ENCODE assay signal across 16 mouse cellular contexts in genomic region chr8:8050778-8051177, GRCm38 (mm10).
DNase-seq lines count a peak whose midpoint lies in the region; ATAC-seq lines count a peak whose summit lies in the region.
"Had no signal": no experiment of that assay in that cellular context is flagged by ENCODE, and none has a peak within 500 bp of the region (broad histone marks: within the 10 kb centered on the region; RNA-seq: fewer than 3 reads in every experiment).

No protein-coding gene starts in this region.

- H3K4me2 ChIP-seq in hindbrain, embryonic 14.5 days (replicated peaks) = no peak overlapping the region
- H3K4me2 ChIP-seq in hindbrain, embryonic 11.5 days (replicated peaks; ENCODE audit: low read depth, low read length) = no peak overlapping the region
- no peak overlapping the region for H3K4me2 ChIP-seq in lung, embryonic 15.5 days
- H3K4me2 ChIP-seq in intestine, embryonic 15.5 days (replicated peaks) = no peak overlapping the region
- H3K4me2 ChIP-seq in stomach, embryonic 14.5 days (replicated peaks; ENCODE audit: low read depth, low read length) = no peak overlapping the region
- H3K4me2 ChIP-seq: forebrain, embryonic 13.5 days; liver, embryonic 12.5 days had no signal

- H3K4me3 ChIP-seq in hindbrain, embryonic 14.5 days (replicated peaks; ENCODE audit: low read length) = no peak overlapping the region
- no peak overlapping the region for H3K4me3 ChIP-seq in hindbrain, embryonic 11.5 days (ENCODE audit: low read depth, low read length)
- no peak overlapping the region for H3K4me3 ChIP-seq in lung, embryonic 15.5 days
- H3K4me3 ChIP-seq in intestine, embryonic 15.5 days (replicated peaks) = no peak overlapping the region
- no peak overlapping the region for H3K4me3 ChIP-seq in stomach, embryonic 14.5 days (ENCODE audit: low read depth, low read length)
- H3K4me3 ChIP-seq: forebrain, embryonic 13.5 days; liver, embryonic 12.5 days; midbrain, embryonic 10.5 days had no signal

- ATAC-seq in hindbrain, embryonic 14.5 days (ENCODE audit: low FRiP score) = no peak
- ATAC-seq in hindbrain, embryonic 11.5 days (ENCODE audit: low FRiP score) = no peak
- no peak for ATAC-seq in lung, embryonic 15.5 days (ENCODE audit: borderline replicate concordance, extremely low read depth, low FRiP score, low TSS enrichment)
- peak; percentile 82 for ATAC-seq in intestine, embryonic 15.5 days
- ATAC-seq in stomach, embryonic 14.5 days (ENCODE audit: insufficient number of reproducible peaks, insufficient read depth, low FRiP score, low read depth) = no peak
- ATAC-seq: forebrain, embryonic 13.5 days; liver, embryonic 12.5 days had no signal

- intact Hi-C loops in heart, postnatal 14 days (cut with DNase I) = no loop called here

- H3K9me3 ChIP-seq in hindbrain, embryonic 14.5 days (ENCODE audit: control insufficient read depth, low read length) = no peaks in the 10 kb centered on the region
- no peaks in the 10 kb centered on the region for H3K9me3 ChIP-seq in hindbrain, embryonic 11.5 days (ENCODE audit: control insufficient read depth, low read length)
- no peaks in the 10 kb centered on the region for H3K9me3 ChIP-seq in lung, embryonic 15.5 days
- H3K9me3 ChIP-seq in intestine, embryonic 15.5 days = no peaks in the 10 kb centered on the region
- no peaks in the 10 kb centered on the region for H3K9me3 ChIP-seq in stomach, embryonic 14.5 days (ENCODE audit: control insufficient read depth, low read depth, low read length)
- H3K9me3 ChIP-seq: forebrain, embryonic 13.5 days; liver, embryonic 12.5 days; midbrain, embryonic 10.5 days had no signal

- no peaks in the 10 kb centered on the region for H3K27me3 ChIP-seq in hindbrain, embryonic 14.5 days (ENCODE audit: control insufficient read depth, insufficient read depth, low read length)
- no peaks in the 10 kb centered on the region for H3K27me3 ChIP-seq in hindbrain, embryonic 11.5 days (ENCODE audit: control insufficient read depth, insufficient read depth, low read length)
- no peaks in the 10 kb centered on the region for H3K27me3 ChIP-seq in lung, embryonic 15.5 days
- H3K27me3 ChIP-seq in intestine, embryonic 15.5 days (replicated peaks) = no peaks in the 10 kb centered on the region
- no peaks in the 10 kb centered on the region for H3K27me3 ChIP-seq in stomach, embryonic 14.5 days (ENCODE audit: control insufficient read depth, insufficient read depth, low read length)
- H3K27me3 ChIP-seq: forebrain, embryonic 13.5 days; liver, embryonic 12.5 days; Patski had no signal

- peak; percentile 23 for DNase-seq in hindbrain, embryonic 14.5 days (ENCODE audit: low spot score)
- no peak for DNase-seq in hindbrain, embryonic 11.5 days (ENCODE audit: low spot score)
- no peak for DNase-seq in lung, postnatal 10 days
- no peak for DNase-seq in adrenal gland, adult 18-20 months (ENCODE audit: low spot score in 2 of 2)
- no peak for DNase-seq in heart, postnatal 14 days
- DNase-seq: cerebellum, adult 9-11 months; heart, adult 18-20 months; kidney, adult 11 months; right cerebral cortex, postnatal 25 days had no signal

- no peaks in the 10 kb centered on the region for H3K36me3 ChIP-seq in hindbrain, embryonic 14.5 days (replicated peaks; ENCODE audit: control insufficient read depth, insufficient read depth)
- no peaks in the 10 kb centered on the region for H3K36me3 ChIP-seq in hindbrain, embryonic 11.5 days (ENCODE audit: control insufficient read depth, insufficient read depth, low read length)
- H3K36me3 ChIP-seq in lung, embryonic 15.5 days = no peaks in the 10 kb centered on the region
- H3K36me3 ChIP-seq in intestine, embryonic 15.5 days = no peaks in the 10 kb centered on the region
- H3K36me3 ChIP-seq in stomach, embryonic 14.5 days (ENCODE audit: control insufficient read depth, insufficient read depth, low read length) = no peaks in the 10 kb centered on the region
- H3K36me3 ChIP-seq: liver, embryonic 12.5 days; midbrain, embryonic 10.5 days had no signal

- H3K27ac ChIP-seq in hindbrain, embryonic 14.5 days = no peak overlapping the region
- H3K27ac ChIP-seq in hindbrain, embryonic 11.5 days (ENCODE audit: low read depth, low read length) = no peak overlapping the region
- H3K27ac ChIP-seq in lung, embryonic 15.5 days = peak overlapping the region; percentile 59
- H3K27ac ChIP-seq in intestine, embryonic 15.5 days = peak overlapping the region; percentile 62
- H3K27ac ChIP-seq in stomach, embryonic 14.5 days (ENCODE audit: low read length) = peak overlapping the region; percentile 10; the same call in 1 of the 2 replicates
- H3K27ac ChIP-seq: forebrain, embryonic 13.5 days; liver, embryonic 12.5 days; midbrain, embryonic 10.5 days had no signal

- H3K9ac ChIP-seq in hindbrain, embryonic 14.5 days = no peak overlapping the region
- no peak overlapping the region for H3K9ac ChIP-seq in hindbrain, embryonic 11.5 days (ENCODE audit: low read depth, low read length)
- no peak overlapping the region for H3K9ac ChIP-seq in lung, embryonic 15.5 days
- H3K9ac ChIP-seq in intestine, embryonic 15.5 days = no peak overlapping the region
- no peak overlapping the region for H3K9ac ChIP-seq in stomach, embryonic 14.5 days (replicated peaks; ENCODE audit: low read depth, low read length)
- H3K9ac ChIP-seq: forebrain, embryonic 13.5 days; liver, embryonic 12.5 days had no signal

- 61% methylated on average over 3 of the region's 3 CpGs for WGBS in hindbrain, embryonic 14.5 days
- 69% methylated on average over 3 of the region's 3 CpGs for WGBS in hindbrain, embryonic 11.5 days
- WGBS in lung, embryonic 15.5 days = 61% methylated on average over 3 of the region's 3 CpGs
- 46% methylated on average over 3 of the region's 3 CpGs for WGBS in intestine, embryonic 15.5 days
- WGBS in stomach, embryonic 14.5 days = 42% methylated on average over 3 of the region's 3 CpGs

- H3K4me1 ChIP-seq in hindbrain, embryonic 14.5 days (replicated peaks; ENCODE audit: control insufficient read depth, insufficient read depth, low read length) = no peaks in the 10 kb centered on the region
- H3K4me1 ChIP-seq in hindbrain, embryonic 11.5 days (replicated peaks; ENCODE audit: control insufficient read depth, insufficient read depth, low read length) = no peaks in the 10 kb centered on the region
- 0 out of 2 replicates have a peak, but pooled peaks cover 5% of the 10 kb centered on the region for H3K4me1 ChIP-seq in lung, embryonic 15.5 days
- H3K4me1 ChIP-seq in intestine, embryonic 15.5 days (replicated peaks) = peaks cover 6% of the 10 kb centered on the region; the same call in 1 of the 2 replicates
- peaks cover 7% of the 10 kb centered on the region; the same call in 1 of the 2 replicates for H3K4me1 ChIP-seq in stomach, embryonic 14.5 days (ENCODE audit: control insufficient read depth, insufficient read depth, low read length)
- H3K4me1 ChIP-seq: liver, embryonic 12.5 days had no signal

Comparison
In these comparisons a context has a peak if more than half of its experiments do, and no peak if none do; other contexts are left out.
1. H3K27ac ChIP-seq: peak in lung, embryonic 15.5 days (single experiment), intestine, embryonic 15.5 days (single experiment) and stomach, embryonic 14.5 days (single experiment); none in hindbrain, embryonic 14.5 days (single experiment) and hindbrain, embryonic 11.5 days (single experiment).